Mouse (Mus musculus) lung, postnatal 0 days (tissue): Measurements from ENCODE around the gene Gm6309.
A peak's percentile ranks its signal among the peaks of the same experiment; 100 is the strongest.

Source experiments
- CTCF ChIP-seq: IDR thresholded peaks from 2 replicates; pipeline ENCODE4 v1.5.1; 2016; ENCODE audit warnings: antibody characterized with exemption, mild to moderate bottlenecking
- EP300 ChIP-seq: IDR thresholded peaks from 2 replicates; pipeline ENCODE4 v1.6.1; 2016; ENCODE audit warnings: antibody characterized with exemption, mild to moderate bottlenecking, control low read depth

- TF ChIP-seq CTCF (peak; percentile 44), EP300 (no peak)
These were observed 30.1 kb upstream of the Gm6309 start for GRCm38 (mm10) chr5:146200580-146200979.
